Mouse (Mus musculus): ENCODE measurements around the gene Aspscr1. TPM values are rescaled to one million over a fixed set of nuclear protein-coding genes. Genes with fewer than 3 reads are reported as not detected.

Gene Aspscr1
- polyA plus RNA-seq, 1 experiment from 2014 or later: 113 TPM

DNA sequence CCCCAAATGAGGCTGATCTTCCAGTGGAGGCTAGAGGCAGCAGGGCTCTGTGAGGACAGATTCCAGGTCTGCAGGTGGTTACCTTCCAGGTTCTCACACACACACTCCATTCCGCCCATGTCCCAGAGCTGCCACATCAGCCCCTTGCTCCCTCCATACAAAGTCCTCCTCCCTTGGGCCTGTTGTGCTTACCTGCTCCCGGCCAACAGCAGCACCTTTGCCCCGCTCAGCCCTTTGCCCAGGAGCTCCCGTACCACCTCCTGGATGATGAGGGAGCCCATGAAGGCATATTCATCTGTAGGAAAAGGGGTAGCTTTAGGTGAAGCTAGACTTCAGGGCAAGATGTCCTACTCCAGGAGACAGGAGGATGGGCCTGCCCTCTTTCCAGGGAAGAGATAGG lies 15.5 kb upstream of the Aspscr1 start:
- Histone ChIP-seq H3K9me3 (ENCODE audit: control insufficient read depth, low read length) (no peaks in the 10 kb centered on the region), H3K4me1 (ENCODE audit: control insufficient read depth, insufficient read depth, low read length) (peaks cover 13% of the 10 kb centered on the region), H3K9ac (ENCODE audit: low read length) (no peak overlapping the region), H3K4me3 (ENCODE audit: low read depth, low read length) (no peak overlapping the region), H3K27ac (ENCODE audit: low read depth, low read length) (no peak overlapping the region), H3K27me3 (ENCODE audit: control insufficient read depth, insufficient read depth, low read length) (peaks cover 46% of the 10 kb centered on the region), H3K4me2 (no peak overlapping the region), H3K36me3 (ENCODE audit: control insufficient read depth, insufficient read depth, low read length) (no peaks in the 10 kb centered on the region)
- ATAC-seq (ENCODE audit: low FRiP score): no peak
- 88% methylated on average over 4 of the region's 4 CpGs for WGBS
- DNase-seq (ENCODE audit: low spot score, missing footprints): peak; percentile 71

DNA sequence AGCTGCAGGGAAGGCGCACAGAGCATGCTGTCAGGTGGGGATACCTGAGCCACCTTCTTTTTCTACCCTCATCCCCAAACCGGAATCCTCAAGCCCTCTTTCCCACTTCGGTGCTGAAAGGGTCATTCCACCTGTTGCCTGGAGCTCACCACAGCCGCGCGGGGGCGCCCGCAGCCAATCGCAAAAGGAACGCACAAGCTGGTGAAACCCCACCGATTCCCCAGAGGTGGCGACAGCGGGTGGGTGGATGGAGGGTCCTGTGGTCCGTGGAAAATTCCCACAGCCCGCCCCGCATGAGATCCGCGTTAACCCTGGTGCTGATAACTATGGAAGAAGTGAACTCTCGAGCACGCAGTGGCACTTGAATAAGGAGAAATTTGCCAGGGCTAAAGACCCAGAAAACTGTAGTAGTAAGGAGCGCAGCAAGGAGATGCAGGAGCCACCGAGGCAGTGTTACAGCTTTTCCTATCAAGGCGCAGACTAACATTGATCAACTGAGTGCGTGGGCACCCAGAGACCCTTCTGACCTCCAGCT lies 13.8 kb upstream of the Aspscr1 start:
- H3K4me2 ChIP-seq: no peak overlapping the region

DNA sequence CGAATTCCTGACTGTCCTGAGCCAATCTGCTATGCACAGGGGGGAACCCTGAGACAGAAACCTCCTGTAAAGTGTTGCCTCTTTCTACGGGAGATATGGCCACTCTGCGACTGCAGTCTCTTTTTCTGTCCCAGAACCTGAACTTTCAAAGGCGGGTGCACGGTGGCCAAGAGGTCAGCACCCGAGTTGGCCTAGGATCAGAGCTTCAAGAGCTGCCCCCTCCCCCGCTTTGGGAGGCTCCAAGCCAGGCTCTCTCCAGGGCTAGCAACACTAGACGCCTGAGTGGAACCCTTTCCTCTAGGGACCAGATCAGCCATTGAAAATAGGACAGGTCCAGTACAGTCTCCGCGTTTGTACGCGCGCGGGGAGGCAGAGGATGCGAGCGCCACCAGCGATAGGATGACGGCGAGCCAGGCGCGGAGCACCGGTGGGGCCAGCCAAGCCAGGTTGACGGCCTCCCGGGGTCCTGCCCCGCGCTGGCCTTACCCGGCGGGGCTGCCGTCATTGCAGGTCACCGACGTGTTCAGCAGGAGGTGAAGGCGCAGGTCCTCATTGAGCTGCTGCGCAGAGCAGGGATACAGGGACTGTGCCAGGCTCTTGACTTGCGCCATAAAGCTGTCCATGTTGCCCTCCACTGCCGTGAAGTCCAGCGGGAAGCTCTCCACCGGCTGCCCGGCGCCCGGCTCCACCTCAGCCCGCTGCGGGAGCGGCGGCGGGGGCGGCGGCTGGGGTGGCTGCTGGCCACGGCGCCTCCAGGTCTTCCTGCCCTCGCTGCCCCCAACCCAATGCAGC lies 13.1 kb upstream of the Aspscr1 start:
- peak overlapping the region; percentile 35 for H3K4me3 ChIP-seq (ENCODE audit: low read depth, low read length)
- no peaks in the 10 kb centered on the region for H3K36me3 ChIP-seq (ENCODE audit: control insufficient read depth, insufficient read depth, low read length)
- H3K9me3 ChIP-seq (ENCODE audit: control insufficient read depth, low read length): no peaks in the 10 kb centered on the region
- ATAC-seq (ENCODE audit: low FRiP score): 0 out of 2 replicates have a peak, but pooled peaks have one; percentile 20
- 3% methylated on average over 50 of the region's 50 CpGs for whole genome bisulfite sequencing
- no peak overlapping the region; the same call in 1 of the 2 replicates for H3K9ac ChIP-seq (ENCODE audit: low read length)
- peak overlapping the region; percentile 40 for H3K4me2 ChIP-seq
- H3K27me3 ChIP-seq (ENCODE audit: control insufficient read depth, insufficient read depth, low read length): peaks cover 59% of the 10 kb centered on the region
- peak; percentile 93 for DNase-seq (ENCODE audit: low spot score, missing footprints)
- peaks cover 13% of the 10 kb centered on the region for H3K4me1 ChIP-seq (ENCODE audit: control insufficient read depth, insufficient read depth, low read length)
- H3K27ac ChIP-seq (ENCODE audit: low read depth, low read length): no peak overlapping the region

More for the DNA sequence above, 13.8 kb upstream of the Aspscr1 start:
- Histone ChIP-seq H3K36me3 (ENCODE audit: control insufficient read depth, insufficient read depth, low read length) (no peaks in the 10 kb centered on the region), H3K9ac (ENCODE audit: low read length) (no peak overlapping the region), H3K27me3 (ENCODE audit: control insufficient read depth, insufficient read depth, low read length) (peaks cover 59% of the 10 kb centered on the region), H3K9me3 (ENCODE audit: control insufficient read depth, low read length) (no peaks in the 10 kb centered on the region), H3K27ac (ENCODE audit: low read depth, low read length) (no peak overlapping the region), H3K4me1 (ENCODE audit: control insufficient read depth, insufficient read depth, low read length) (peaks cover 13% of the 10 kb centered on the region), H3K4me3 (ENCODE audit: low read depth, low read length) (no peak overlapping the region; the same call in 1 of the 2 replicates)
- WGBS: 3% methylated on average over 24 of the region's 24 CpGs
- DNase-seq (ENCODE audit: low spot score, missing footprints): peak; percentile 95
- ATAC-seq (ENCODE audit: low FRiP score): no peak

DNA sequence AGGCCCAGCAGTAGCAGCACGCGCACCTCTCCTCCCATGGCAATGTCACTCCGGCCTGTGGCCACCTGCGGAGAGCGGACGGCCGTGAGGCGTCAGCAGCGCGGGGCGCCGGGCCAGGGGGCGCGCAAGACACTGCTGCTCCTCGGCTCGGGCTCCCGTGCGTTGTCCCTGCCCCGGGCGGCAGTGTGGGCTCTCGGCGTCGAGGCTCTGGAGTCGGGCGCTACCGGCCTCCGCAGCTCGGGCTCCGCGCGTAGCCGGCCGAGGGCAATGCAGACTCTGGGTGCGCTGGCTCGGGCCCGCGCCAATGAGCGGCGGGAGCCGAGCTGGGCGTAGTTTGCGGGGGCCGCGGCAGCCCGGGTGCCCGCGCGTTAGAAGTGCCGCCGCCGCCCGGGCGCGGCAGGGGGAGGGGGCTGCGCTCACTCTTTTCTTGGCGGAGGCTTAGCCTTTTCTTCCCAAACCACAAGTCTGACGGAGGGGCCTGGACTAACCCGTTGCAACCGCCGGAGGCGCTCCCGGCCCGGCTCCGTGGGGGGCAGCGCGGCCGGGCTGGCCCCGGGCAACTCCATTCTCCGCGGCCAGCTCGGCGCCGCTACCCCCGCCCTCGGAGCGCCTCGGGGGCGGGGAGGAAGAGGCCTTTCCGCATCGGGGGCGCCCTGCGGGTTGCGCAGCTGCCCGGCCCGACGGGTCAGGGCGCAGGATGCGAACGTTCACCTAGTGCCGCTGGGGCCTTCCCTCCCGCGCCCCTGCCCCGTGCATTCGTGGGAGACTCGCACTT lies 12.3 kb upstream of the Aspscr1 start:
- Histone ChIP-seq H3K36me3 (ENCODE audit: control insufficient read depth, insufficient read depth, low read length) (no peaks in the 10 kb centered on the region), H3K4me2 (peak overlapping the region; percentile 40), H3K4me3 (ENCODE audit: low read depth, low read length) (peak overlapping the region; percentile 35), H3K9me3 (ENCODE audit: control insufficient read depth, low read length) (no peaks in the 10 kb centered on the region), H3K27me3 (ENCODE audit: control insufficient read depth, insufficient read depth, low read length) (peaks cover 59% of the 10 kb centered on the region), H3K4me1 (ENCODE audit: control insufficient read depth, insufficient read depth, low read length) (peaks cover 13% of the 10 kb centered on the region), H3K27ac (ENCODE audit: low read depth, low read length) (no peak overlapping the region), H3K9ac (ENCODE audit: low read length) (peak overlapping the region; percentile 49)
- ATAC-seq (ENCODE audit: low FRiP score) (peak; percentile 71), DNase-seq (ENCODE audit: low spot score, missing footprints) (peak; percentile 95)
- under 1% methylated on average over 55 of the region's 95 CpGs for WGBS

DNA sequence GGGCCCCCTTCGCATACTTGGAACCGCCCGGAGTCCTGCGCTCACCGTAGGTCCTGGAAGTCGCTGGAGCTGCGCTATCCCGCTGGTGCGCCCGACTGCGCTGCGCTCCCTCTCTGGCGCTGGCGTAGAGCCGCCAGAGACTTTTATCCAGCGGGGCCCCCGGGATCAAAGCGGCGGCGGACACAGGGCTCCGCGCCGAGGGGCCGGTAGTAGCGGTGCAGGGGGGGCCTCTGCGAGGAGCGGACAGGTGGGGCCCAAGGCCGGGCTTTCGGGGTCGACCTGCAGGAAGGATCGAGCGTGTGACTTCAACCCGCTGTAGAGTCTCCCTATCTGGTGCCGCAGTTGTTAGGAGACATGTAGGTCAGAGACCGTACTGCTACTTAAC lies 11.7 kb upstream of the Aspscr1 start, which contains the start of gene Notum:
Gene Notum (minus strand): TSS at position 100 of the 385 bp plus-strand sequence.
- peaks cover 59% of the 10 kb centered on the region for H3K27me3 ChIP-seq (ENCODE audit: control insufficient read depth, insufficient read depth, low read length)
- H3K4me1 ChIP-seq (ENCODE audit: control insufficient read depth, insufficient read depth, low read length): peaks cover 13% of the 10 kb centered on the region
- no peaks in the 10 kb centered on the region for H3K9me3 ChIP-seq (ENCODE audit: control insufficient read depth, low read length)
- H3K4me2 ChIP-seq: peak within 1 kb of the TSS; percentile 40
- under 1% methylated on average over 35 of the region's 35 CpGs for WGBS
- no peak within 1 kb of the TSS for H3K27ac ChIP-seq (ENCODE audit: low read depth, low read length)
- DNase-seq (ENCODE audit: low spot score, missing footprints) (peak; percentile 90), ATAC-seq (ENCODE audit: low FRiP score) (0 out of 2 replicates have a peak, but pooled peaks have one; percentile 36)
- H3K4me3 ChIP-seq (ENCODE audit: low read depth, low read length): peak within 1 kb of the TSS; percentile 35
- peak within 1 kb of the TSS; percentile 49 for H3K9ac ChIP-seq (ENCODE audit: low read length)
- H3K36me3 ChIP-seq (ENCODE audit: control insufficient read depth, insufficient read depth, low read length): no peaks in the 10 kb centered on the region

DNA sequence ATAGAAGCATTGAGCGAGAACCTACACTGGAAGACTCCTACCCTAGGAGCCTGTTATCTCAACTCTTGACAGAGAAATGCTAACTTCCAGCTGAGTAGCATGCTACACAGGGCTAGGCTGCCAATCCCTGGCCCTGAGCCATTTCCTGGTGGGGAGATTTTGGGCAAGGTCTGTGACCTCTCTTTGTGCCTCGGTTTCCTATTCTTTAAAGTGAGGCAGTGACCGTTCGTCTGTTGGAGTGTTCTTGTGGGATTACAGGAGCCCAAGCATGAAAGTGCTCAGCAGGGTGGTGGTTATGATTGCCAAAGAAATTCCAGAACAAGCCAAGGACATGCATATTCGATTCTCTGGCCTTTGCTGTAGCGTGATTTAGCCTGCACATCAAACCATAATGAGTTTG lies 10.0 kb upstream of the Aspscr1 start:
- Histone ChIP-seq H3K36me3 (ENCODE audit: control insufficient read depth, insufficient read depth, low read length) (no peaks in the 10 kb centered on the region), H3K4me2 (no peak overlapping the region), H3K9ac (ENCODE audit: low read length) (no peak overlapping the region), H3K27ac (ENCODE audit: low read depth, low read length) (no peak overlapping the region), H3K4me3 (ENCODE audit: low read depth, low read length) (no peak overlapping the region), H3K4me1 (ENCODE audit: control insufficient read depth, insufficient read depth, low read length) (peaks cover 13% of the 10 kb centered on the region), H3K27me3 (ENCODE audit: control insufficient read depth, insufficient read depth, low read length) (peaks cover 58% of the 10 kb centered on the region), H3K9me3 (ENCODE audit: control insufficient read depth, low read length) (no peaks in the 10 kb centered on the region)
- ATAC-seq (ENCODE audit: low FRiP score): no peak
- DNase-seq (ENCODE audit: low spot score, missing footprints): no peak
- 33% methylated on average over 6 of the region's 6 CpGs for WGBS

DNA sequence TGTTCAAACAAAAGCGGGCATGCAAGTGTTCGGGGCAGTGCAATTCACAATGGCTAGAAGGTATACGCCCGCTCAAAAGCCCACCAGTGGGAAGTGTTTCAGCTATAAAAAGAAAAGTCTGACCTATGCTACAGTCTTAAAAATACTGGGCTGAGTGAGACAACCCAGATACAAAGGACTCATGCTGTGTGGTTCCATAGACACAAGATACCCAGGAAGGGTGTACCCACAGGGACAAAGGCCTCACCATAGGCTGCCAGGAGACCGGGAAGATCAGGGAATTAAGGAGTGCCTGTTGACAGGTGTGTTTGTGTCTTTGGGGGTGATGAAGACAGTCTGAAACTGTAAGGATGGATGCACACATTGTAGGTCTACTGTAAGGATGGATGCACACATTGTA lies 9.1 kb upstream of the Aspscr1 start:
- Histone ChIP-seq H3K9me3 (ENCODE audit: control insufficient read depth, low read length) (no peaks in the 10 kb centered on the region), H3K27me3 (ENCODE audit: control insufficient read depth, insufficient read depth, low read length) (peaks cover 49% of the 10 kb centered on the region), H3K4me1 (ENCODE audit: control insufficient read depth, insufficient read depth, low read length) (peaks cover 13% of the 10 kb centered on the region), H3K27ac (ENCODE audit: low read depth, low read length) (no peak overlapping the region), H3K36me3 (ENCODE audit: control insufficient read depth, insufficient read depth, low read length) (no peaks in the 10 kb centered on the region), H3K4me3 (ENCODE audit: low read depth, low read length) (no peak overlapping the region), H3K9ac (ENCODE audit: low read length) (no peak overlapping the region), H3K4me2 (no peak overlapping the region)
- ATAC-seq (ENCODE audit: low FRiP score) (no peak), DNase-seq (ENCODE audit: low spot score, missing footprints) (no peak)
- WGBS: 70% methylated on average over 5 of the region's 5 CpGs

DNA sequence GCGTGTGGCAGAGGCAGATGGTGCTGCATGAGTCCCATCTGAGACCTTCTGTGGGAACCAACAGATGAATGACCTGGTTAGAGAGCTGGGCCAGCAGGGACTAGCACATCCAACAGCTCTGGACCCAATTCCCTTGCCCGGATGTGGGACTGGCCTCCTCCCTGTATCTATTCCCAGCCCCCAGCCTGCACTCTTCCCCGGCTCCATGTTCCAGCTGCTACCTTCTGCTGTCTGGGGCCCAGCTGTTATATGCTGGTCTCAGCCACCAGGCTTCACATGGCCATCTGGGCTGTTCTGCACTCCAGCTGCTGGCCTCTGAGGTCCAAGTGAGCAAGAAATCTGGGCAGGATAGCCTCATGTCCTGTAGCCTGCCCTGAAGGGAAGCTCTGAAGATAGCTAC lies 7.4 kb upstream of the Aspscr1 start:
- Histone ChIP-seq H3K4me1 (ENCODE audit: control insufficient read depth, insufficient read depth, low read length) (peaks cover 5% of the 10 kb centered on the region), H3K9ac (ENCODE audit: low read length) (no peak overlapping the region), H3K36me3 (ENCODE audit: control insufficient read depth, insufficient read depth, low read length) (no peaks in the 10 kb centered on the region), H3K27ac (ENCODE audit: low read depth, low read length) (no peak overlapping the region), H3K4me2 (no peak overlapping the region), H3K27me3 (ENCODE audit: control insufficient read depth, insufficient read depth, low read length) (peaks cover 32% of the 10 kb centered on the region), H3K9me3 (ENCODE audit: control insufficient read depth, low read length) (no peaks in the 10 kb centered on the region), H3K4me3 (ENCODE audit: low read depth, low read length) (no peak overlapping the region)
- no peak for ATAC-seq (ENCODE audit: low FRiP score)
- no peak for DNase-seq (ENCODE audit: low spot score, missing footprints)
- WGBS: 88% methylated on average over 3 of the region's 3 CpGs

DNA sequence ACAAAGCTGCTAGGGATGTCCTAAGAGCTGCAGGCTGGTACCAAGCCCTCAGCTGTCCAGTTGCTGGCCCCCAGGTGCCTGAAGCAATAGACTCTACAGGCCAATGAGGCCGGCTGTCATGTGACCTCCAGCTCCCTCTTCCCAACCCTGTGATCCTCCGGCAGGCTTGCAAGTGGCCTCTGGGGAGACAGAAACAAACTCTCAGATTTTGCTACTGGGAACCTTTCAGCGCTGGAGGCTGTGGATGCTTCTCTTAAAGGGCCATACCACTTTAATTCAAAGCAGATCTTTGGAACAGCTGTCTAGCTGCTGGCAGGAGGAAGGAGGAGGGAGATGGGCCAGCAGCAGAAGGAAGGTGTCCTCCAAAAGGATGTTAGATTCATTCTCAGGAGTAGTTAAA lies 6.2 kb upstream of the Aspscr1 start:
- 9% methylated on average over 3 of the region's 3 CpGs for WGBS
- Histone ChIP-seq H3K27ac (ENCODE audit: low read depth, low read length) (no peak overlapping the region), H3K36me3 (ENCODE audit: control insufficient read depth, insufficient read depth, low read length) (no peaks in the 10 kb centered on the region), H3K4me3 (ENCODE audit: low read depth, low read length) (no peak overlapping the region), H3K27me3 (ENCODE audit: control insufficient read depth, insufficient read depth, low read length) (peaks cover 20% of the 10 kb centered on the region), H3K9ac (ENCODE audit: low read length) (no peak overlapping the region), H3K4me2 (no peak overlapping the region), H3K9me3 (ENCODE audit: control insufficient read depth, low read length) (no peaks in the 10 kb centered on the region), H3K4me1 (ENCODE audit: control insufficient read depth, insufficient read depth, low read length) (no peaks in the 10 kb centered on the region)
- DNase-seq (ENCODE audit: low spot score, missing footprints) (no peak), ATAC-seq (ENCODE audit: low FRiP score) (no peak)
